Mouse (Mus musculus) CD8-positive naive resting alpha-beta T cell, adult 2 months (primary cell): ENCODE data around the gene Lypd6b.

ENCODE experiments used
- DNase-seq, 2 experiments: peaks; one replicate each; pipeline ENCODE4 v3.0.0; 2022; ENCODE audit warnings: low read depth in 2 of 2, low spot score in 2 of 2

The Lypd6b gene

DNA sequence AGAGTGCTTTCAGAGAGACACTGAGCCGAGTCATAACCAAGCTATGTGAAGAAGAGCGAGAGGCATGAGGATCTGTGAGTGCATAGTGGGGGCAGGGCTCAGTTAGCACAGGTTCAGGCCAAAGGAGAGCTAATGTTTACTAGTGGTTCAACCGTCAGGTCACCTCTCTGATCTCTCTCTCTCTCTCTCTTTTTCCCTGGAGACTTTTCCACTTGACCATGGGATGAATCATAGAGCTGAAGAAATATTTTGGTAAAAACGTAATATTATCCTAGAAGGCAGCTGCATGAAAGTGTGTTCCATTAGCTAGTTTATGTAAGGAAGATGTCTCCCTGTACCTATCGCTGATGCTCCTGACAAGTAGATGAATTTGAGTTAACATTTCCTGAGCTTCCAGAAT lies 30.6 kb downstream of the Lypd6b start:
- DNase-seq, result no peak

DNA sequence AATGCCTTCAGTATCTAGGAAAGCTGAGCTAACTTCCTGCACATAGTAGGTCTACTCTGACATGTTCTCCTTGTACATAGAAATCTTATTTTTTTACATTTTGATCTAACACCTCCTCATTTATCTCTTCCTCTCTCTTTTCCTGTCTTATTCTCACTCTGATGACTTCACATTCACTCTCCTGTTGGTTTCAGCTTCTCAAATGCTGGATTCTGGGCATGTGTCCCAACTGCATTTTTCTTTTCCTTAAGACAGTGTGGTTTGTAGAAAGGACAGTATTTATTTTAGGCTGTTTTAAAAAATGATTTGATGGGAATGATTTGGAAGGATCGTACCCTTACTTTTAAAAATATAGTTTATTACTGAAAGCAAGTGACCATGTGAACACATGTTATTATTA lies 34.8 kb downstream of the Lypd6b start:
- no peak for DNase-seq

DNA sequence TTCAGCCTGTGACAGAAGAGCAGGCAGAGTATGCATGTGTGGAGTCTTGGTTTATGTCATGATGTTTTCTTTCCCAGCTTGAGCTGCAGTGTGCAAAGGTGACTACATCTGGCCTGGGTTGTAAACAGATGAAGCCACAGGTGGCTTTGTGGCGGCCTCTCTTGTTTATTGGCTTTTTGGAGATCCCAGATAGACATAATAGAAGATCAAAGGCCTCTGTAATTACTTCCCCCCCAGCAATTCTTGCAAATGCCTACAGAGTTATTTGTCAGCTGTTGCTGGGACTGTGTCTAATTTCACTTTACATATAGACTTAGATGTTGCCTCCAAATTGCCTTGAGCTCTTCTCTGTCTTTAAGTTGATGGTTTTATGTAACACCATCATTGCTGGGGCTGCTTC lies 38.1 kb downstream of the Lypd6b start:
- no peak for DNase-seq

DNA sequence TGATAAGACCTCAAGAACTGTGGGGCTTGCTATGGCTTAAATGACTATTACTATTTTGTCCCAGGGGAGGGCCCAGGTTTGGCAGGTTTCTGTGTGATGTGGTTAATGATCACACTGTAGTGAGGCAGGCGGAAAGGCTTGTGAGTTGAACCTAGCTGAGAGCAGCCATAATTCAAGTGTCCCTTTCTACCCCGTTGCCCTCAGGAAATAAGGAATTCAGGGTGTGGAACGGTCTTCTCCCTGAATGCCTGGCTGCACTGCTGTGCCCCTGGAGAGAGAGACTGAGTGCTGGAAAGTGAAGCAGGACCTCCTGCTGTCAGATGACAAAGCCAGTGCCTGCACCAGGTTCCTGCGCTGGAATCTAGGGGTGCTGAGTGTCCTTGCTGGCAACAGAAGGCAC lies 40.3 kb downstream of the Lypd6b start:
- no peak for DNase-seq

DNA sequence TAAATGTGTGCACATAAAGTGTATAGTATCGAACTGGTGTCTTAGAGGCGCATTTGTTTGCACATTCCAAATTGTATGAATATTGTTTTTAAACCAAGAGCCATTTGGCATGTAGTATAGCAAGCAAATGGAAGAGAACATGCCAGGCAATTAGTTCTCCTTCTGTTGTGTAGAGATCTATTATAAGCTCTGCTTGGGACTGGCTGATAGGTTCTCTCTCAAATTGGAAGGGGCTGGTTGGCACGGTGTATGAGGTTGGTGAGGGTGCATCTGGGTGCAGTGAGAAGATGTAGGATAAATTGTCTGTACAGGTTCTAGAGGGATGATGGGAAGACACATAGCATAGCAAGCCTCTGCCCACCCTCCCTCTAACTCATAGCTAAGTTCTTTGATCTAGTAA lies 42.9 kb downstream of the Lypd6b start:
- DNase-seq, result no peak

DNA sequence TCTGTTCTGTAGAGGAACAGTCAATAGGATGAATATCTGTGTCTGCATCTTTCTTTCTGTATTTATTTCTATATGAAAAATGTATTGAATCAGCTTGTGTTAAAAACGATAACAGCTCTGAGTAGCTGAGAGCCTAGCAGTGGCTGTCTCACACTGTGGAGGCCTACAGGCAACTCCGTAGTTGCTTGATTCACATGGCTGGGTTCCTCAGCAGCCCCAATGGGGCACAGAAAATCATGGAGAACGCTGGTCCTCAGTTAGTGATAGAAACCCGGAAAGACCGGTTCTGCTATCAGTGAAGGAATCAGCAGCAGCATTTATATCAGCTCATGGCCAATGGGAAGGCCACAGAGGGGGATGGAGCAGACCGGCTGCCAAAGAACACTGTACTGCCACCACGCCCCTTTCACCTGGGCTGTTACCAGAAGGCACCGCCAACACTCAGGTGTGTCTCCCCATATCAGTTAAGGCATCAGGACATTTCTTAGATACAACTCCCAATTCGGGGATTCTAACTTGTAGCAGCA lies 44.9 kb downstream of the Lypd6b start:
- DNase-seq, result no peak

DNA sequence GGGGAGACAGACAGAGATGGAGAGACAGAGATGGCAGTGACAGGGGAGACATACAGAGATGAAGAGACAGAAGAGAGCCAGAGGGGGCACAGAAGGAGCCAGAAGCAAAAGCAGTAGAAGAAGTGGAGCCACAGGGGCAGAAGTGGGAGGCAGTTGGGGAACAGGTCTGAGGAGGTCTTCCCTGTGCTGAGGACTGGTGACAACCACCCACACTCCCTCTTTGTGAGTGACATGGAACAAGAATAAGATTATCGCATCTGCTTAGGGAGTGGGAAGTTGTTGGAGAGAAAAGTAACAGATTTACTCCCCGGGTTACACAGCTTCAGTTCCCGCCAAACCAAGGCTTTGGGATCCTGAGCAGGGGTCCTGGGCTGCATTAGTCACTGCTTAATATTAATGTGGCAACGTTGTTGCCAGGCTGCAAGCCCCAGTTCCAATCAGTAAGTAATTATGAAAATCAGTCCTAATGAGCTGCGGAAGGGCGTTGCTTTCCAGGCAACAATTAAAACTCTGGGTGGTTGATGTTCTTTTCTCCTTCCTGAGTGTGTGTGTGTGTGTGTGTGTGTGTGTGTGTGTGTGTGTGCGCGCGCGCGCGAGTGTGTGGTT lies 50.1 kb downstream of the Lypd6b start:
- no peak for DNase-seq

DNA sequence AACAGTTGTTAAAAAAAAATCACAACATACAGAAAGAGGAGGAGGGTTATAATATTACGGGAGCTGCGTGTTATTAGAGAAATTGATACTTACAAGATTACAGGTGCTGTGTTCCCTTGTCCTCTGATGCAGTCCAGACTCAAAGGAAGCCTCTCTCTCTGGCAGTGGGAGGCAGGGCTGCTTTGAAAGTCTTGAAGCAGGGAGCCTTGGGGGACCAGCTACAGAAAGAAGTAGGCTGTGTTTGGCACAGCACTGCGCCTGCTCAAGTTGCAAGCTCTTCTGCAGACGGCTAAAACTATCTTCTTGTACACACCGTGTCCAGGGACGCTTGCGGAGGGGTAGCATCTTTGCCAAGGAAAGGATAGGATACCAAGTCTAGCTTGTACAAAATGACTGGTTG lies 51.1 kb downstream of the Lypd6b start:
- no peak for DNase-seq

DNA sequence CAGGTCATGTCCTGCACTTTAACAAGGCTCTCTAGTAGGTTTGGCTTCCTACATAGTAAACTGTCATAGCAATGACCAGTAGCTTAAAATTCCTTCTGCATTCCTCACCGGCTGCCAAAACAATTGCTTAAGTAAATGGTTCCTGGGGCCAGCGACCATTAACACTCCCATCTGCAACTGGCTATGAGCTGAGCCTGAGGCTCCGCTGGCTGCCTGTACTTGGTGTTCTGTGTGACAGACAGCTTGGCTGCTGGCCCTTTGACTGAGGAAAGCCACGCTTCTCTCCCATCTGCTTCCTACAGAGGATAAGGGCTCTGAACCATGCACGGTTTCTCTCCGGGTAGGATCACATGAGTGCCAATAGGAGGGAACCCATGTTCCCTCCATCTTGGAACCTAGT lies 53.1 kb downstream of the Lypd6b start:
- DNase-seq, result no peak

DNA sequence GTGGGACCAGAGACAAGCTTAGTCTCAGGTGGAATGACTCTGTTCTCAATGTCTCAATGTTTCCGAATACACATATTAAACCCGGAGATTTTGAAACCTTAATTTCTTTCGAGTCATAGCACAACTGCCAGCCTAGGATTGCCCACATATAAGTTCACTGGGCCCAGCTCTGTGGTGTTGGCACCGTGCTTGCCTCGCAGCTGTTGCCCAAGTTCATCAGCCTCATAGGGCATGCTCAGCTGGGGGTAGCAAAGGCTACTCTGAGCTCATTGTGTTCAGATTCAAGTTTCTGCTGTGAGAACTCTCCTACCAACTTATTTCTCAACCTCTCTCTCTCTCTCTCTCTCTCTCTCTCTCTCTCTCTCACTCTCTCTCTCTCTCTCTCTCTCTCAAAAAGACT lies 53.6 kb downstream of the Lypd6b start:
- no peak for DNase-seq

DNA sequence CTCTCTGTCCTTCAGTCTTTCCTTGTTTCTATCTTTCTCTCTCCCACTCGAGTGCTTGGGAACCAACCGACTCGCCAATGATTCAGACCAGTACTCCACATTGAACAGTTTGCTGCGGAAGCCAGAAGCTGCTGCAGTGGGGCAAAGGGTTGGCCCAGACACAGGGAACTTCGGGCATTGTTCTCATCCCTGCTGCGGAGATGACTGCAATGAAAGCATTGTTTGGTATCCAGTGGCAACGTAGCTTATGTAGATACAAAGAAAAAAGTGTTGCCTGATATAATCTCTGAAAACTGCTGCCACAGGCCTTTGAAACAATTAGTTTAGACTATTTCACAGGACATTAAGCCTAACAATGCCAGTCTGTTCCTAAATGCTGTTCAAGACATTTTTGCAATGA lies 57.6 kb downstream of the Lypd6b start:
- no peak for DNase-seq

DNA sequence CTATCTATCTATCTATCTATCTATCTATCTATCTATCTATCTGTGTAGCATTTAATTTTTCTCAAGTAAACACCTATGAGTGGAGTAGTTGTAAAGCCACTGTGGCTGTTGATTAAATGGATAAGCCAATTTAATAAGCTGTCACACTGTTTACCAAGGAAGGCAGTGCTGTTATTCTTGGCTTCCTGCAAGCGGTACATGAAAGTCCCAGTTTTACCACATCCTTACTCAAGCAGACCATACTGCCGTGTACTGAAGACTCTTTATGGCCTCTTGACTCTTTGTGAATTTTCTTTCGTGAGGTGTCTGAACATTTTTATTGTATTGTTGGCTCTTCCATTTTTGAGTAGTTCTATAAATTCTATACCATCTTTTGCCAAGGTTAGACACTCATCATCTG lies 58.6 kb downstream of the Lypd6b start:
- peak; percentile 19 to 26 for DNase-seq

DNA sequence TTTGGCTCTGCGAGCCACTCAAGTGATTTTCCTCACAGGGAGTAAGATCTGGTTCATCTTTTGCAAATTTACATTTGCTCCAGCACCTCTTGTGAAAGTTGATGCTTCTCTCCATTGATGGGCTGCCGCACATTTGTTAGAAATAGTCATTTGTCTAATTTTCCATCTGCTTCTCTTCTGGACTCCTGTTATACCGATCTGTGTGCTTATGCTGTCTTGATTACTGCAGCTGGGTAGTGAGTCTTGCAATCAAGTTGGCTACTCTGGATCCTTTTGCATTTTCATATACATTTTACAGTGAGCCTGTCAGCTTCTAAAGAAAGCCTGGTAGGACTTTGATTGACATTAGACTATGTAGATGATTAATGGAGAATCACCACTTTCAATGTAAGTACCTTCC lies 59.4 kb downstream of the Lypd6b start:
- DNase-seq, result no peak

DNA sequence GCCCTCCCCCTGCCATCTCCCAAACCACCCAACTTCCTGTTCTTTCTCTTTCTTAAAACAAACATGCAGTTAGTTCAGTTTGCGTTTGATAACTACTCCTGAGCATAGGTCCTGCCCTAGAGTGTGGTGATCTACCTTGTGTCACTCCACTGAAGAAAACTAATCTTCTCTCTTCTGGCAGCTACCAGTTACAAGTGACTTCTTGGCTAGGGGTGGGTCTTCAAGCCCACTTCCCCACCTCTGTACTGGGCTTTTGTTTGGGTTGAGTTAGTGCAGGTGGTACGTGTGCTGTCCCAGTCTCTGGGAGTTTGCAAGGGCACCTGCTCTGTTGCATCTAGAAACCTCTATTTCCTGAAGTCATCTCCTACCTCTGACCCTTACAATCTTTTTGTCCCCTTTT lies 60.3 kb downstream of the Lypd6b start:
- no peak for DNase-seq

DNA sequence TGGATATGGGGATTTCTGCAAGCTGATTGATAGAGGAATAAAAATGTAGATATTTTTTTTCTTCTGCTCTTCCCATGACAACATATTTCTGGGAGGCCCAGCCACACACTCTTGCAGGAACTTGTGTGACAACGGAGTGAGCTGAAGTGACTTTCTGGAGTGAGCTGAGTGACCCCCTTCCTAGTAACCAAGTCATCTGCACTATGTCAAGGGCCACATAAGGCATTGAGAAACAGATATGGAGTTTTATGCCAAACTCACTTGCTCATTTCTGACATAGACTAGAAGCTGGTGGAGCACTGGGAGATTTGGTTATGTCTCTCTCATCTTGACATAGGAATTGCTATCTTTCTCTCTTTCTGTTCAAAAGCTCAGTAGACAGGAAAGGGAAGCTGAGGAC lies 62.3 kb downstream of the Lypd6b start:
- no peak for DNase-seq

DNA sequence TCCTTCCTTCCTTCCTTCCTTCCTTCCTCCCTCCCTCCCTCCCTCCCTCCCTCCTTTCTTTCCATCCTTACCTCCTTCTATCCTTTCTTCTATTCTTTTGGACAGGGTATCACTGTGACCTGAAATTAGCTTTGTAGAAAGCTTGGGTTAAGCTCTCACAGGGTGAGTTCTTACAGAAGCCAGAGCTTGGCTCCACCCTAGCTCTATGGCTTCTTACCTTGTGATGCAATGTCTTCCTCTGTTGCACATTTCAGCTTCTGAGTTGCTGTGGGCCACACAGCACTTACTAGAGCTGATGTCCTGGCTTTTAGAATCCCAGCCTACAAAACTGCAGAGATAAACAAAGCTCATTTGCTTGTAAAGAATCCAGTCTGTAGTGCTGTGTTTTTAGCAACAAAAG lies 64.5 kb downstream of the Lypd6b start:
- DNase-seq, result no peak

DNA sequence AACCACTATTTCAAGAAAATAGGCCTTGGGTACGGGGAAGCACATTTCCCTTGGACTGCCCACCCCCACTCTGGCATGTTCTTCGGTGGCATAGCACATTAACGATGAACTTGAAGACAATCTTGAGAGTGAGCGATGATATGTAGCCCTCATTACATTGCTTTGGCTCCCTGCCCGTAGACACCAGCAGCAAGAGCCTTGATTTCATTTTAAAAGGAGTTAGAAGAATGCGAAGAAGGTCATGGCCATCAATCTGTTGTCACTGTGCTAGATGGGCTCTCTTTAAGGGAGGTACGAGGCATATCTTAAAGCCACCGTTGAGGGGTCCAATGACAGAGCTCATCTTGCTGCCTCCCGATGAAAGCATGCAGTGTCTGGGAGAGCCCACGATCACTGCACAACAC lies 68.7 kb downstream of the Lypd6b start:
- no peak for DNase-seq

DNA sequence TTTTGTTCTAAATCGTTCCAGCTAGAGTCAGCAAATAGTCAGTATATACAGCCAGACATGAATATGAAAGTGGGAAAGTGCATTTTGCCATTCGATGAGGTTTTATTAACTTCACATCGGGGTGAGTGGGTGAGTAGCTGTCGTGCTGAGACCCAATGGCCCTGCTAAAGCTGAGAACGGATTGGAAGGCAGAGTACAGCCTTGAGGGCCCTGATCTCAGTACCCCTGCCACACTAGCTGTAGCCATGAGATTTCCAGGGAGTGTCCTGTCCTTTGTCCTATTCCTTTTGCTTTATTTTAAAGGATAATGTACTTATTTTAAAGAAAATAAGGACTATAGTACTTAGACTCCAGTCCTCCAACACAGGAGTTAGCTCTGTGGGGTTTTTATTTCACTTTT lies 69.1 kb downstream of the Lypd6b start:
- no peak for DNase-seq

DNA sequence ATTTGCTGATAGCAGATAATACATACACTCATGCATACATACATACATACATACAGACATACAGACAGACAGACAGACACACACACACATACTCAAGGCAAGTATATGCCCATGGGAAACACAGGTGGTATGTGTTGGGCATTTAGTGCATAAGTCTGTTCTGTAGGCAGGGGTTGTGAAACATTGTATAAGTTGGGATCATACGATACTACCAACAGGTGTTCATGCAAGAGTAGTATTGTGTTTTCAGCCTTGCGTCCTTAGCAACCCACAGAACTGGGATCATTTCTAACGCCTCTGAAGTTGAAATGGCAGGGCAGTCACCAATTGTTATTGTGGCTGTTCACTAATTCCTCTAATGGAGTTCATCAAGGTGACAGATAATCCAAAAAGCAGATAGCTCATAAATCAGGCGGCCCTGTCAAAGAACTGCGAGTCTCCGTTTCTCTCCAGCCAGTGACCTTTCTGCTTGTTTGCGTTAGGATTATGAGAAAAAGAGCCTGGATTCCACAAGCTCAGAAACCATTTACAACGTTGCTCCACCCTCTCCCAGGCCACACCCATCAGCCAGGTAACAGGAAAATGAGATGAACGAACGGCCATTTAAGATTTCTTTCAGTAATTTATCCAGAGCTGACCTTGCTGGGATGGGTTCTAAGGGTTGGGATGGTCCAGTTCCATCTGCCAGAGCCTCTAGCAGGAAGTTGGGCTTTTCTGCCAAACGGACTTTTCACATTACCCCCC lies 72.9 kb downstream of the Lypd6b start:
- no peak for DNase-seq

DNA sequence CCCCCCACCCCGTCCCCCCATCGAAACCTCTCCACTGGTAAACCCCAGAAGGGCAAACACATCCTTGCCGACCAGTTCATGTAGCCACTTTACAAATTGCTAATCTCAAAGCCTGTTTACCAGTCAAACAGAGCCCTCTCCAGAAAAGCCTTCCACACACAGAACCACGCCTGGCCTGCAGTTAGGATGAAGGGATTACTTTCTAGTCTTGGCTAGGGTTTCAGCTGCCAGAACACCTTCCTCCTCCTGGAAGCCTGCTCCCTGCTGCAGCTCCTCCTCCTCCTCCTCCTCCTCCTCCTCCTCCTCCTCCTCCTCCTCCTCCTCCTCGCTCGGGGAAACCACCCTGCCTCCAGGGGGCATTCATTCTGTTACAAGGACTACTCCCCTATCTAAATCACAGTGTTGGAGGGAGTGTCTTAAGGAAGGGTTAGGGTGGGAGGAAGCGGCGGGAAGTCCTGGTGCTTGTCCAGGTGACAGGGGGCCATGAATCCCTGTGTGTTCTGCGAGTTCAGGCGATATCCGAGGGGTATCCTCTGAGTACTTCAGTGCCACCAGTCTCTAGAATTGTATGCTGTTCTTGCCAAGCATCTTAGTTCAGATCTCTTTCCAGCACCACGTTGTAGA lies 73.6 kb downstream of the Lypd6b start:
- DNase-seq, result no peak

DNA sequence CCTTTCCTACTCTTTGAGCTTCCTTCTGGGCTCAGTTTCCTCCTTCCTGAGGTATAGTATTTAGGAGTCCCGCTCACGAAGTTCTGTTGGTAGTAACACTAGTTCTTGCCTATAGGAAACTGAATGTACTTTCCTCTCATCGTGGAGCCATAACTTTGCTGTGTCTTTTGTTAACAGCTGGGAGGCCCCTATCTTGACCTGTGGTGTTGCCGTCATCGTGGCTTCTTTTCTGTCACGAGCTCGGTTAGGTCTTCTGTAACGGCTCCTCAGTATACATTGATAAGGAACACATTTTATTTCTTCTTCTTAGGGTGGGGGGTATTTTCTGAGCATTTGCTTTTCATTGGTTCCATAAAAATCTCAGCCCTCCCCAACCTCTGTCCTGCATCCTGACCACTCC lies 74.2 kb downstream of the Lypd6b start:
- no peak for DNase-seq

DNA sequence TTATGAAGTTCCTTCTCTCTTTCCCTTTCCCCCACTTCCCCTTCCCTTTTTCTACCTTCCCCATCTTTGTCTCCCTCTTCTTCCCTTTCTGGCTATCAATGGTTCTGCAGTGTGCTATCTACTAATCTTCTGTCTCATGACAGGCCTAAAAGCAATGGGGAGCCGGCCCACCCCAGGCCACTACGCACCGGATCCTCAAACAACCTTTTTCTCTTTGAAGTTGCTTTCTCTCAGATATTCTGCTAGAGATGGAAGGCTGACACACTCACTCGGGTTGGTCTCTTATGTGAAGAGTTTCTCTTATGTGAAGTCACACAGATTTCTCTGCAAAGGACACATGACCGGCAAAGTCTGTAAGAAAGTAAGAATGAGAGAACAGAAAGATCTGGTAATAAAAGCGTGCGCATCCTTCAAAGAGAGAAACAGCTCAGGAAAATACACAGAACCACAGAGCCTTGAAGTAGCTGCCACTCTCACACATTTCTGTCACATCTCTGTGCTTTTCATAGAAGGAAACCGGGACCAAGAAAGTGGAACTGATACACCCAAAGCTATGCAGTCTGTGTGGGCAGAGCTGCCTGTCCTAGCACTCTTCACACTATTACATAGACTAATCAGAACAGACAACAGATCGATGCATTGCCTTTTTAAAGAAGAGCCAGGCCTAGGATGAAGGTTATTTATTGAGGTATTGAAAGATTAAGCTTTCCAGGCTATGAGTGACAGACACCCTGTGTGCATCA lies 80.8 kb downstream of the Lypd6b start:
- DNase-seq, result no peak
